Mouse (Mus musculus): ENCODE measurements around the gene Slc22a1. TPM values are rescaled to one million over a fixed set of nuclear protein-coding genes. Genes with fewer than 3 reads are reported as not detected.
"Not testable (repeated sequence)": the region's sequence is repeated elsewhere in the genome, so short reads cannot be mapped to it uniquely, and the experiment has no call there.

Slc22a1 gene
- polyA plus RNA-seq, 1 experiment from 2014 or later: 12.7 TPM

- Histone ChIP-seq H3K4me3 (ENCODE audit: low read length) (no peak overlapping the region), H3K27ac (ENCODE audit: low read length) (no peak overlapping the region), H3K36me3 (ENCODE audit: control insufficient read depth, insufficient read depth, low read length) (peaks cover 57% of the 10 kb centered on the region), H3K4me1 (replicated peaks; ENCODE audit: control insufficient read depth, insufficient read depth, low read length) (peaks cover 10% of the 10 kb centered on the region; the same call in 1 of the 2 replicates), H3K9ac (ENCODE audit: low read length) (no peak overlapping the region), H3K9me3 (ENCODE audit: control insufficient read depth, low read length) (no peaks in the 10 kb centered on the region), H3K27me3 (ENCODE audit: control insufficient read depth, insufficient read depth, low read depth, low read length) (no peaks in the 10 kb centered on the region), H3K4me2 (ENCODE audit: low read depth, low read length) (no peak overlapping the region)
- WGBS: 73% methylated on average over 7 of the region's 7 CpGs
- no peak for ATAC-seq (ENCODE audit: low read depth)
Observed at GRCm38 (mm10) chr17:12691899-12692298, 16.3 kb upstream of the Slc22a1 start.

- peaks cover 53% of the 10 kb centered on the region for H3K36me3 ChIP-seq (ENCODE audit: control insufficient read depth, insufficient read depth, low read length)
- H3K9me3 ChIP-seq (ENCODE audit: control insufficient read depth, low read length): no peaks in the 10 kb centered on the region
- H3K27ac ChIP-seq (ENCODE audit: low read length): no peak overlapping the region
- H3K9ac ChIP-seq (ENCODE audit: low read length): no peak overlapping the region
- H3K4me1 ChIP-seq (replicated peaks; ENCODE audit: control insufficient read depth, insufficient read depth, low read length): peaks cover 10% of the 10 kb centered on the region; the same call in 1 of the 2 replicates
- H3K4me2 ChIP-seq (ENCODE audit: low read depth, low read length): no peak overlapping the region
- H3K4me3 ChIP-seq (ENCODE audit: low read length): no peak overlapping the region
- ATAC-seq (ENCODE audit: low read depth): no peak
- WGBS: 52% methylated on average over 3 of the region's 3 CpGs
- no peaks in the 10 kb centered on the region for H3K27me3 ChIP-seq (ENCODE audit: control insufficient read depth, insufficient read depth, low read depth, low read length)
Observed at GRCm38 (mm10) chr17:12689537-12689936, 13.9 kb upstream of the Slc22a1 start.

- Histone ChIP-seq H3K4me1 (replicated peaks; ENCODE audit: control insufficient read depth, insufficient read depth, low read length) (peaks cover 10% of the 10 kb centered on the region; the same call in 1 of the 2 replicates), H3K9me3 (ENCODE audit: control insufficient read depth, low read length) (no peaks in the 10 kb centered on the region), H3K9ac (ENCODE audit: low read length) (no peak overlapping the region), H3K4me3 (ENCODE audit: low read length) (no peak overlapping the region), H3K36me3 (ENCODE audit: control insufficient read depth, insufficient read depth, low read length) (peaks cover 49% of the 10 kb centered on the region), H3K4me2 (ENCODE audit: low read depth, low read length) (no peak overlapping the region), H3K27ac (ENCODE audit: low read length) (peak overlapping the region; percentile 69), H3K27me3 (ENCODE audit: control insufficient read depth, insufficient read depth, low read depth, low read length) (no peaks in the 10 kb centered on the region)
- peak; percentile 77 for ATAC-seq (ENCODE audit: low read depth)
- WGBS: 51% methylated on average over 20 of the region's 20 CpGs
Observed at GRCm38 (mm10) chr17:12688427-12689110, 12.9 kb upstream of the Slc22a1 start.

- Histone ChIP-seq H3K9ac (ENCODE audit: low read length) (no peak overlapping the region), H3K4me3 (ENCODE audit: low read length) (no peak overlapping the region), H3K27me3 (ENCODE audit: control insufficient read depth, insufficient read depth, low read depth, low read length) (no peaks in the 10 kb centered on the region), H3K4me2 (ENCODE audit: low read depth, low read length) (no peak overlapping the region), H3K27ac (ENCODE audit: low read length) (no peak overlapping the region), H3K36me3 (ENCODE audit: control insufficient read depth, insufficient read depth, low read length) (peaks cover 35% of the 10 kb centered on the region), H3K4me1 (replicated peaks; ENCODE audit: control insufficient read depth, insufficient read depth, low read length) (peaks cover 10% of the 10 kb centered on the region; the same call in 1 of the 2 replicates), H3K9me3 (ENCODE audit: control insufficient read depth, low read length) (no peaks in the 10 kb centered on the region)
- ATAC-seq (ENCODE audit: low read depth): no peak
- 76% methylated on average over 7 of the region's 7 CpGs for WGBS
Observed at GRCm38 (mm10) chr17:12684928-12685624, 9.4 kb upstream of the Slc22a1 start.

GRCm38 (mm10) chr17:12684412-12684811 lies 8.8 kb upstream of the Slc22a1 start:
- no peak overlapping the region for H3K4me3 ChIP-seq (ENCODE audit: low read length)
- H3K4me1 ChIP-seq (replicated peaks; ENCODE audit: control insufficient read depth, insufficient read depth, low read length): peaks cover 10% of the 10 kb centered on the region; the same call in 1 of the 2 replicates
- H3K27me3 ChIP-seq (ENCODE audit: control insufficient read depth, insufficient read depth, low read depth, low read length): no peaks in the 10 kb centered on the region
- no peak overlapping the region for H3K4me2 ChIP-seq (ENCODE audit: low read depth, low read length)
- no peaks in the 10 kb centered on the region for H3K9me3 ChIP-seq (ENCODE audit: control insufficient read depth, low read length)
- no peak overlapping the region for H3K27ac ChIP-seq (ENCODE audit: low read length)
- H3K36me3 ChIP-seq (ENCODE audit: control insufficient read depth, insufficient read depth, low read length): peaks cover 34% of the 10 kb centered on the region
- no peak for ATAC-seq (ENCODE audit: low read depth)
- H3K9ac ChIP-seq (ENCODE audit: low read length): no peak overlapping the region
- 60% methylated on average over 4 of the region's 4 CpGs for WGBS

- no peak for ATAC-seq (ENCODE audit: low read depth)
- H3K9ac ChIP-seq (ENCODE audit: low read length): no peak overlapping the region
- H3K4me2 ChIP-seq (ENCODE audit: low read depth, low read length): no peak overlapping the region
- 83% methylated on average over 13 of the region's 13 CpGs for WGBS
- no peaks in the 10 kb centered on the region for H3K9me3 ChIP-seq (ENCODE audit: control insufficient read depth, low read length)
- no peak overlapping the region for H3K4me3 ChIP-seq (ENCODE audit: low read length)
- H3K36me3 ChIP-seq (ENCODE audit: control insufficient read depth, insufficient read depth, low read length): peaks cover 29% of the 10 kb centered on the region
- peaks cover 4% of the 10 kb centered on the region; the same call in 1 of the 2 replicates for H3K4me1 ChIP-seq (replicated peaks; ENCODE audit: control insufficient read depth, insufficient read depth, low read length)
- no peak overlapping the region for H3K27ac ChIP-seq (ENCODE audit: low read length)
- H3K27me3 ChIP-seq (ENCODE audit: control insufficient read depth, insufficient read depth, low read depth, low read length): no peaks in the 10 kb centered on the region
Observed at GRCm38 (mm10) chr17:12683582-12683981, 8.0 kb upstream of the Slc22a1 start.

GRCm38 (mm10) chr17:12678261-12678660 lies 2.6 kb upstream of the Slc22a1 start:
- no peaks in the 10 kb centered on the region for H3K9me3 ChIP-seq (ENCODE audit: control insufficient read depth, low read length)
- no peak overlapping the region for H3K4me2 ChIP-seq (ENCODE audit: low read depth, low read length)
- no peak overlapping the region for H3K4me3 ChIP-seq (ENCODE audit: low read length)
- no peak overlapping the region for H3K27ac ChIP-seq (ENCODE audit: low read length)
- no peaks in the 10 kb centered on the region for H3K4me1 ChIP-seq (replicated peaks; ENCODE audit: control insufficient read depth, insufficient read depth, low read length)
- H3K9ac ChIP-seq (ENCODE audit: low read length): no peak overlapping the region
- no peak for ATAC-seq (ENCODE audit: low read depth)
- no peaks in the 10 kb centered on the region for H3K27me3 ChIP-seq (ENCODE audit: control insufficient read depth, insufficient read depth, low read depth, low read length)
- peaks cover 11% of the 10 kb centered on the region for H3K36me3 ChIP-seq (ENCODE audit: control insufficient read depth, insufficient read depth, low read length)

GRCm38 (mm10) chr17:12677139-12677538 lies 1.5 kb upstream of the Slc22a1 start:
- H3K27me3 ChIP-seq (ENCODE audit: control insufficient read depth, insufficient read depth, low read depth, low read length): no peaks in the 10 kb centered on the region
- H3K4me2 ChIP-seq (ENCODE audit: low read depth, low read length): no peak overlapping the region
- no peaks in the 10 kb centered on the region for H3K9me3 ChIP-seq (ENCODE audit: control insufficient read depth, low read length)
- no peak for ATAC-seq (ENCODE audit: low read depth)
- no peak overlapping the region for H3K27ac ChIP-seq (ENCODE audit: low read length)
- peaks cover 6% of the 10 kb centered on the region; the same call in 1 of the 2 replicates for H3K36me3 ChIP-seq (ENCODE audit: control insufficient read depth, insufficient read depth, low read length)
- no peak overlapping the region for H3K9ac ChIP-seq (ENCODE audit: low read length)
- H3K4me3 ChIP-seq (ENCODE audit: low read length): no peak overlapping the region
- no peaks in the 10 kb centered on the region for H3K4me1 ChIP-seq (replicated peaks; ENCODE audit: control insufficient read depth, insufficient read depth, low read length)

- ATAC-seq (ENCODE audit: low read depth): peak; percentile 24
- 71% methylated on average over 7 of the region's 7 CpGs for WGBS
Observed at GRCm38 (mm10) chr17:12674980-12675379, 649 bp downstream of the Slc22a1 start.

More at GRCm38 (mm10) chr17:12674980-12675379, 649 bp downstream of the Slc22a1 start:
- not testable (repeated sequence) for H3K4me2 ChIP-seq (ENCODE audit: low read depth, low read length); H3K4me1 ChIP-seq (replicated peaks; ENCODE audit: control insufficient read depth, insufficient read depth, low read length); H3K9me3 ChIP-seq (ENCODE audit: control insufficient read depth, low read length); H3K36me3 ChIP-seq (ENCODE audit: control insufficient read depth, insufficient read depth, low read length); H3K27ac ChIP-seq (ENCODE audit: low read length); H3K27me3 ChIP-seq (ENCODE audit: control insufficient read depth, insufficient read depth, low read depth, low read length); H3K9ac ChIP-seq (ENCODE audit: low read length); H3K4me3 ChIP-seq (ENCODE audit: low read length)

Data from lung, embryonic 16.5 days (tissue).